Mouse (Mus musculus): ENCODE results near the gene Zmynd8. TPM values are rescaled to one million over a fixed set of nuclear protein-coding genes. Genes with fewer than 3 reads are reported as not detected.
A peak's percentile ranks its signal among the peaks of the same experiment; 100 is the strongest.

The Zmynd8 gene
- polyA plus RNA-seq, 1 experiment from 2014 or later, result 98.3 TPM

DNA sequence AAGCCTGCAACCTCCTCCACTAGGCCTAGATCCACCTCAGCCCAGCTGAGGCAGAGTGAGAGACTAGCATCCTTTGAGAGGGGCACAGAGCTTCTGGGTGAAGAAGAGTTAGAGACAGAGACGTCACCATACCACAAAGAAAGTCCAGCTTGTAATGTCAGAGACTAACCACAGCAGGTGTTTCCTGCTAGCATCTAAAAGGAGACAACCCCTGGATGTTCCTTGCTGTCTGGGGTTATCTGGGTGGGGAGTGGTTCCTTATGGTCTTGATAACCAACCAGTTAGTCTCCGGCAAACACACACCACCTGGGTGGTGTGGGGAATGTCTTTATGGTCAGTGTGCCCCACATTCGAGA, 105.6 kb downstream of the Zmynd8 start:
- TF ChIP-seq CTCF (IDR thresholded peaks at IDR 0.05), result no peak
- in situ Hi-C loops (cut with MboI; ENCODE audit: low pct_unique_long_range_greater_than_20kb), result no loop called here
- ATAC-seq (no peak), DNase-seq (ENCODE audit: low read depth, low spot score) (no peak)
- H3K27me3 ChIP-seq, result no peaks in the 10 kb centered on the region
- CTCF ChIA-PET, result interaction anchor here (1.1 to 1.8 kb wide), 2 partner anchors 9 to 12 kb away, joined by 3 to 6 read pairs; no protein-coding TSS in a partner anchor
- POLR2A ChIA-PET, result interaction anchor here (0.6 kb wide), 1 partner anchor 15 kb away, joined by 3 read pairs; no protein-coding TSS in a partner anchor

DNA sequence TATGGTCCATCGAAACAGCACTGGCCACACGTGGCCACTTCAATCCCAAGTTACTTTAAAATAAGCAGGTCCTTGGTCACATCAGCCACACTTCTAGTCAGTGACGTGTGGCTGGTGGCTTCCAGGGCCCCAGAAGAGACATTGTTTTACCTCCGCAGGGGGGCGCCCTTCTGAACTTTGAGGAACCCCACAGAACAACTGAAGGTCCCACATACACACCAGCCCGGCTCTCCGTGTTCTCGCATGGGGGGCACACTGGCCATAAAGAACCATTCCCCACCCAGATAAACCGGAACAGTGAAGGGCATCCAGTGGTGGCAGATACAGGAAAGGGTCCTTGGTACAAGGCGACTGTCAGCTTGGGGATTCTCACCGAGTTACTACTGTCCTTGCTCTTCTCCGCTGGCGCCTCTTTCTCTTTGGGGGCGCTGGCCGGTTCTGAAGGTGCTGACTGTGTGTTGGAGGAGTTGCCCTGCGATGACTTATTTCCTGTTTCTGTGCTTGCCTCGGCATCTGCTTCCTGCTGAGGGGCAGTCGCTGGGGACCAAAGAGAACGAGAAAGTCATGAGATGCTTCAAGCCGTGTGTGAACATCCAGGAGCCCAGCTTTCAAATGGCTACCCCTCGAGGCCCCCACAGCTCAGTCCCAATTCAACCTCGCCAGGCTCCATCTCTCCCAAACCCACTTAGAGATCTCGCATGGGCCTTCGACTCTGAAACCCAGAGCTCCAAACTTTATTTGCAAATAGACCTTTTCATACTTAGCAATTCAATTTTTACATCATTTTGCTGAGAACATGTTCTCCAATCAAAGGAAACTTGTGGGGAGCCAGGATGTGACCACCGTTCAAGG, 106.2 kb downstream of the Zmynd8 start:
- no peak for ATAC-seq
- CTCF ChIA-PET, result interaction anchor here (1.1 to 1.8 kb wide), 3 partner anchors 10 to 164 kb away, joined by 3 to 6 read pairs (median 3); no protein-coding TSS in a partner anchor
- POLR2A ChIA-PET, result interaction anchor here (0.6 to 1.3 kb wide), 2 partner anchors 14 to 111 kb away, joined by 3 read pairs; no protein-coding TSS in a partner anchor
- TF ChIP-seq CTCF (IDR thresholded peaks at IDR 0.05), result no peak
- DNase-seq (ENCODE audit: low read depth, low spot score), result no peak
- no peaks in the 10 kb centered on the region for H3K27me3 ChIP-seq
- in situ Hi-C loops (cut with MboI; ENCODE audit: low pct_unique_long_range_greater_than_20kb), result no loop called here

DNA sequence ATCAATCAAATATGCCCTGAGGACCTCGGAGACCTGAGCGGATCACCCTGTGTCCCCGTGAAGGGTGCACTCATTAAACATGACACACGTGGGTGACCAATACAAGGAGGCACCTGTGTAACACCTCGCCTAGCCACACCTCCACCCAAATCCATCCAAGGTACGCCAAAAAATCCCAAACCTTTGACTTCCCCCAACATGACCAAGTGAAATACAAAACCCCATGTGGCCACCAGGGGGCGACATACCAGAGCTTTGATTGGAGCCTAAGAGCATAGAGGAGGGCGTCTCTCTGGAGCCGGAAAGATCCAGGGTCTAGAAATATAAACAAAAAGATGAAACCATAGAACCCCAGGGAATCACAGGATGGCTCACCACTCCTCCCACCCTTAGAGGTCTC, 107.2 kb downstream of the Zmynd8 start:
- POLR2A ChIA-PET, result interaction anchor here (1.3 kb wide), 1 partner anchor 112 kb away, joined by 3 read pairs; no protein-coding TSS in a partner anchor
- no peaks in the 10 kb centered on the region for H3K27me3 ChIP-seq
- no peak for TF ChIP-seq CTCF (IDR thresholded peaks at IDR 0.05)
- DNase-seq (ENCODE audit: low read depth, low spot score) (no peak), ATAC-seq (no peak)
- in situ Hi-C loops (cut with MboI; ENCODE audit: low pct_unique_long_range_greater_than_20kb), result no loop called here
- CTCF ChIA-PET, result interaction anchor here (1.0 to 1.8 kb wide), 3 partner anchors 11 to 163 kb away, joined by 3 to 6 read pairs (median 3); no protein-coding TSS in a partner anchor

DNA sequence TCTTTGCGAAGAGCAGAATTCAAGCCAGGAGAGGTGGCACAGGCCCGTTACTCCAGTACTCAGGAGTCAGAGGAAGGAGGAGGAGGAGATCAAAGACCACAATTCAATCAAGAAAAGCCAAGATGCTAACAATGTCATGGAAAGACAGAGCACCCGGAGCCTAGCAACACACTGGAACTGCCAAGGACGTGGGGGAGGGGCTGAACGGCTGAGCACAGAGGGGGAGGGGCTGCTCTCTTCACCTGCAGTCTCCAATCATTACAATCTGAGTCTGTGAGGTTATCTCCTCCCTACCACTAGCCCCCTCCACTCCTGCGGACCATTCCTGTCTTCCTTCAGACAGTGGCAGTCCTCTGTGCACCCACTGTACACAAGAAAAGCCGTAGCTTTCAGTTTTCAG, 107.8 kb downstream of the Zmynd8 start:
- ATAC-seq, result no peak
- no peak for TF ChIP-seq CTCF (IDR thresholded peaks at IDR 0.05)
- CTCF ChIA-PET, result interaction anchor here (1.0 to 1.4 kb wide), 2 partner anchors 15 to 163 kb away, joined by 3 read pairs; no protein-coding TSS in a partner anchor
- in situ Hi-C loops (cut with MboI; ENCODE audit: low pct_unique_long_range_greater_than_20kb), result no loop called here
- no peak for DNase-seq (ENCODE audit: low read depth, low spot score)
- POLR2A ChIA-PET, result interaction anchor here (0.6 kb wide), 1 partner anchor 9 kb away, joined by 6 read pairs; no protein-coding TSS in a partner anchor
- no peaks in the 10 kb centered on the region for H3K27me3 ChIP-seq

DNA sequence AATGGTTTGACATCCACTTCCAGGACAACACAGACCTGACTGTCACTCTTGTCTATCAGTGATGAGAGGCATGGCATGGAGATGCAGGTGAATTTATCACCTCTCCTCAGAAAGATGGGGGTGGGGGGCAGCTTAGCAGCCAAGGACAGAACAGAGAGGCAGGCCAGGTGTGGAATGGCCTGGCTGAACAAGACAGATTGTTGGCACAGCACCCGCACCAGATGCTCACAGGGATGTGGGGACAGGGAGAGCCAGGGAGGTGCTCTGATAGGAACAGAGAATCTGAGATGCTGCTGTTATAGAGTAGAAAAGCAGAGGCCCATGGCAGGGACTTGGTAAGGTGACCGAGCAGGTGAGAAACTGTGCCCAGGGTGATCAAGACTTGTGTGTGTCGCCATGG, 109.1 kb downstream of the Zmynd8 start:
- ATAC-seq (no peak), DNase-seq (ENCODE audit: low read depth, low spot score) (no peak)
- no peak for TF ChIP-seq CTCF (IDR thresholded peaks at IDR 0.05)
- in situ Hi-C loops (cut with MboI; ENCODE audit: low pct_unique_long_range_greater_than_20kb), result no loop called here
- no peaks in the 10 kb centered on the region for H3K27me3 ChIP-seq
- CTCF ChIA-PET, result no interaction called here
- POLR2A ChIA-PET, result interaction anchor here (0.6 kb wide), 1 partner anchor 9 kb away, joined by 4 read pairs; no protein-coding TSS in a partner anchor

DNA sequence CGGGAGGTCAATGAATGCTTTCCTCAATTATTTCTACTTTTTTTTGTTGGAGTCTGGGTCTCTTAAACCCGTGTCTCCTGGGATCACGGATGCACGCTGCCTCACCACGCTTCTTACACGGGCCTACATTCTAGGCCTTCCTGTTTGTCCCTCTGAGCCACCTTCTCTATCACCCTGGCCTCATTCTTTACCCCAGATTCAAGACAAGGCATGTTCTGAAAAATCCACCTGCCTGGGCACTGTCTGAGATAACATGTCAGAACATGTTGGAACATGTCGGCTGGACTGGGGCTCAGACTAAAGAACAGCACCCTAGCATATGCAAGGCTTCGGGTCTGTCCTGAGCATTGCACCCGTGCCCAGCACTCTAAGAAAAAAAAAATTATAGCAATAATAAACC, 110.0 kb downstream of the Zmynd8 start:
- ChIA-PET POLR2A (interaction anchor here (0.6 kb wide), 1 partner anchor 10 kb away, joined by 4 read pairs; no protein-coding TSS in a partner anchor), CTCF (no interaction called here)
- no peaks in the 10 kb centered on the region for H3K27me3 ChIP-seq
- DNase-seq (ENCODE audit: low read depth, low spot score), result no peak
- TF ChIP-seq CTCF (IDR thresholded peaks at IDR 0.05), result no peak
- no peak for ATAC-seq
- in situ Hi-C loops (cut with MboI; ENCODE audit: low pct_unique_long_range_greater_than_20kb), result no loop called here

DNA sequence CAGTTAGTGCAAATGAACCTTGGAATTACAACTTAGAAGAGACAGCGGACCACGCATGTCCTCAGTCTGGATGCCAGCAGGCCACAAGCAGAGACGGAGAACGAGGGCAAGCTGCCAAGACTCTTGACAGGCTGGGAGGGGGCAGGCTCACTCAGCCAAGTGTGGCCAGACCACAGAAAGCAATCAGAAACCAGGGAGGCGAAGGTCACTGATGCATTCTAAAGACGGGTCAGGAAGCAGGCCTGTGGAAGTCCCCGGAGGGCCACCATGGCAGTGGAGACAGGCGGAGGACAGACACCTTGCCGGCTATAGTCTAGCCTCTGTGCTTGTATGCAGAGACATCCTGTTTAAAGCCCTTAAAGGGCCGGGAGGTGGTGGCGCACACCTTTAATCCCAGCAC, 110.8 kb downstream of the Zmynd8 start:
- POLR2A ChIA-PET, result no interaction called here
- in situ Hi-C loops (cut with MboI; ENCODE audit: low pct_unique_long_range_greater_than_20kb), result no loop called here
- ATAC-seq (peak; percentile 78), DNase-seq (ENCODE audit: low read depth, low spot score) (peak; percentile 92)
- no peaks in the 10 kb centered on the region for H3K27me3 ChIP-seq
- CTCF ChIA-PET, result no interaction called here
- TF ChIP-seq CTCF (IDR thresholded peaks at IDR 0.05), result no peak

DNA sequence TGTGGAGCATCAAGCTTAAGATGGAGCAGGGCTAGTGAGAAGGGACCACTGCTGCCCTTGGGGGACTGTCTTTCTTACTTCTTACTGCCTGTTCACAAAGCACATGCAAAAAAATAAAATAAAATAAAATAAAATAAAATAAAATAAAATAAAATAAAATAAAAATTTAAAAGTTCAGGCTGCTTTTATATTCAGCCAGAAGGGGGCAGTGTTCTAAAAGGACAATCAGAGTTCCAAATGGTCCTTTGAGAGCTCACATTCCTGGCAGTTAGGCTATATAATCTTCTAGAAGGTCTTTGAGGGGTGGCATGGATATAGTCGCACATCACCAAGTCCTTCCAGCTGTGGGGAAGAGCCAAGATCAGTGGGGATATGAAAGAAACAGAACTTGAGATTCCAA, 112.3 kb downstream of the Zmynd8 start:
- ATAC-seq (no peak), DNase-seq (ENCODE audit: low read depth, low spot score) (no peak)
- in situ Hi-C loops (cut with MboI; ENCODE audit: low pct_unique_long_range_greater_than_20kb), result no loop called here
- CTCF ChIA-PET, result interaction anchor here (1.1 to 1.9 kb wide), 3 partner anchors 9 to 260 kb away, joined by 3 to 4 read pairs (median 4); no protein-coding TSS in a partner anchor
- TF ChIP-seq CTCF (IDR thresholded peaks at IDR 0.05), result no peak
- POLR2A ChIA-PET, result no interaction called here
- H3K27me3 ChIP-seq, result no peaks in the 10 kb centered on the region

DNA sequence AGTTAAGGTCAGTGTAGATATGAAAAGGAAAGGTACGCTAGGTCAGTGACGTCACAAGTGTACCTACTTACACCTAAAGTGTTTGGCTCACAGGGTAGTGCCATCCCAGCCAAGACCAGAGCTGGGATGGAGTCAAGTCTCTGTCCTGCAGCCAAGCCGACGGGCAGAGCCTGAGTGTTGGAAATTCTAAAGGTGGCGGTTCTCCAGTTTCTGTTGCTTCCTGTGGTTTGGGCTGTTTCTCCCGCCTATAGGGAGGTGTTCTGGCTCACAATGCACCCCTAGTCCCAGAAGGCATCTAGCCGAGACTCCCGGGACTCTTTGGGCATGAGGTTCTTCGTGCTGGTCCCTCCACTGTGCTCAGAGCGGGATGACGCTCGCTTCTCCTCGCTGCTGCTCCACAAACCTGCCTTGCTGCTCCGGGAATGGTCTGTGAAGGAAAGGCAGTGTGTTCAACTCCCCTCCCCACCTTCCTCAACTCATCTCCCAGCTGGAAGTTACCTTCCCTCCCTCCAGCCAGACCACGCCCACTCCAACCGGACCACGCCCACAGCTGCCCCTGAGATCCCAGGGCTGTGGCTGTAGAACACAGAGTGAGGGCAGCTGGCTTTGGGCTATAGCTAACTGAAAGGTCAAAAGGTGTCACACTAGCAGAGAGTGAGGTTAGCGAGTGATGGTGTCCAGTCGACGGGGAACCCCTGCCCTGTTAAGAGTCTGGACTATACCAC, 113.3 kb downstream of the Zmynd8 start:
- CTCF ChIA-PET, result interaction anchor here (1.1 to 1.9 kb wide), 3 partner anchors 10 to 259 kb away, joined by 3 to 4 read pairs (median 4); no protein-coding TSS in a partner anchor
- no peaks in the 10 kb centered on the region for H3K27me3 ChIP-seq
- no peak for DNase-seq (ENCODE audit: low read depth, low spot score)
- in situ Hi-C loops (cut with MboI; ENCODE audit: low pct_unique_long_range_greater_than_20kb), result no loop called here
- no peak for TF ChIP-seq CTCF (IDR thresholded peaks at IDR 0.05)
- POLR2A ChIA-PET, result no interaction called here
- ATAC-seq, result no peak

DNA sequence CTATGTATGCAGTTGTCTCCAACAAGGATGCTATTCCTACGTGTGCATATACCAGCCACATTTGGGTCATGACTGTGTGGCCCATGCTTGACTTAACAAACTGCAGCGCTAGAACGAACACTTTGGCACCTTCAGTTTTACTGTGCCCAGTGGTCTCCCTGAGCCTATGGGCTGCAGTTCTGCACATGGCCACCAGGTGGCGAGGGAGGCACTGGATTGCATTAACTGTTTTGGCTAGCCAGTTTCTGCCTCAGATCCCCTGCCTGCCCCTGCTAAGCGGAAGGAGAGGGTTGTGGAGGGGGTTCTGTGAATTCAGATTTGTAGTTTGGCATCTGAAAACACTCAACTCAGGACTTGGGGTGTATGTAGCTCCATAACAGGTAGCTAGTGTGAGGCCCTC, 116.5 kb downstream of the Zmynd8 start:
- POLR2A ChIA-PET, result interaction anchor here (0.6 kb wide), 1 partner anchor 13 kb away, joined by 3 read pairs; no protein-coding TSS in a partner anchor
- no peak for TF ChIP-seq CTCF (IDR thresholded peaks at IDR 0.05)
- DNase-seq (ENCODE audit: low read depth, low spot score) (no peak), ATAC-seq (no peak)
- H3K27me3 ChIP-seq, result no peaks in the 10 kb centered on the region
- in situ Hi-C loops (cut with MboI; ENCODE audit: low pct_unique_long_range_greater_than_20kb), result no loop called here
- CTCF ChIA-PET, result interaction anchor here (1.2 to 2.9 kb wide), 2 partner anchors 38 to 106 kb away, joined by 5 to 8 read pairs; no protein-coding TSS in a partner anchor
